Mouse (Mus musculus): ENCODE data around the gene Mrps17. TPM values are rescaled to one million over a fixed set of nuclear protein-coding genes. Genes with fewer than 3 reads are reported as not detected.

Gene Mrps17
- polyA plus RNA-seq, 1 experiment, result 61.3 TPM

DNA sequence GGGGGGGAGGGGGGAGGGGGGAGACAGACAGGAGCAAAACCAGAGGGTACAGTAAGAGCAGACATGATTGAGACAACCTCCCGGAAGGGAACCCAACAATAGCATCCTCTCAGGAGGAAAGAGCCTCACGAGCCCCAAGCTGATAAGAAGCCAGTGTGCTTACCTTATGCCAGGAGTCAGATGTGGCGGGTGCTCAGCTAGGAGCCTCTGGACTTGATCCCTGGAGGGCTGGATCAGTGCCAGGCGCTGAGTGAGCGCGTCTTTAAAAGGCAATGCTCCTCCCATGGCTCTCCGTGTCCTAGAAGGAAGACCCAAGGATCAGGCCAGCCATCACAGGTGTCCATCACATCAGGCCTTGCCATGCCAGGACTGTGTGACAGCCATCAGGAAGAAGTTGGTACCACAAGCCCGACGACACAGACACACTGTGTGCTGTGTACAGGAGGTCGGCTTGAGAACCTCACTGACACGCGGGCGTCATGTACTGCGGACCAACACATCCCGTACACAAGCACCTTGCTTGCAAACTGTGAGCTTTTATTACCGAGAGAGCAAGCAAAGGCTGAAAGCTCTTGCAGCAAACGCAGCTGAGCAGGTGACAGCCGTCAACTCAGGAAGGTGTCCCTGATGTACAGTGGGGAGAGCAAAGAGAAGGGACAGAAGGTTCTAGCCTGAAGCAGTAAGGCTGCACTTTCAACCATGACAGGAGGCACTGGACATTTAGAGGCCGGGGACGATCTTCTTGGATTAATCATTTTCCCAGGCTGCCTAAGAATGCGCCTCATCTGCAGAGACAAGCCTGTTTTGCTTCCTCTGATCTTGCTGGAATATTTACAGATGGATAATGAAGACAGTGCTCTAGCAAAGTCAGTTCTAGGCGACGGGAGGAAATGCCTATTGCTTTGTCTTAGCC, 55.4 kb downstream of the Mrps17 start:
- TF ChIP-seq CTCF (IDR thresholded peaks at IDR 0.05; ENCODE audit: insufficient read depth, low read length), result no peak
- 75% methylated on average over 23 of the region's 23 CpGs for WGBS
- no peaks in the 10 kb centered on the region for H3K4me1 ChIP-seq (ENCODE audit: control insufficient read depth, insufficient read depth, low read length)
- no peak overlapping the region for H3K4me3 ChIP-seq (replicated peaks; ENCODE audit: extremely low read depth, low read depth, low read length)
- DNase-seq, result no peak

Other genes starting within 250 kb of the Mrps17 start
- 74.8 and 83.4 TPM in 2 replicates for gene Sfswap, start 214.3 kb upstream of the Mrps17 start, polyA plus RNA-seq (2012; rRNA removed)
- gene Mmp17, start 131.3 kb upstream of the Mrps17 start, polyA plus RNA-seq (2012; rRNA removed), result 2.6 and 3.4 TPM in 2 replicates
- 1.6 and 2.1 TPM in 2 replicates for gene Zfp11, start 45.4 kb upstream of the Mrps17 start, polyA plus RNA-seq (2012; rRNA removed)
- gene Sept14, start 7.0 kb upstream of the Mrps17 start, polyA plus RNA-seq (2012; rRNA removed), result not detected in 2 replicates
- 37.6 and 51.5 TPM in 2 replicates for gene Nipsnap2, start 9.6 kb downstream of the Mrps17 start, polyA plus RNA-seq (2012; rRNA removed)
- 12.9 and 13.5 TPM in 2 replicates for gene Psph, start 72.0 kb downstream of the Mrps17 start, polyA plus RNA-seq (2012; rRNA removed)
- gene Sumf2, start 131.5 kb downstream of the Mrps17 start, polyA plus RNA-seq (2012; rRNA removed), result 14.3 and 17.3 TPM in 2 replicates
- gene Chchd2, start 172.0 kb downstream of the Mrps17 start, polyA plus RNA-seq (2012; rRNA removed), result 686 and 760 TPM in 2 replicates
- 0.95 and 1.3 TPM in 2 replicates for gene Zbed5, start 180.2 kb downstream of the Mrps17 start, polyA plus RNA-seq (2012; rRNA removed)
- gene Phkg1, start 183.1 kb downstream of the Mrps17 start, polyA plus RNA-seq (2012; rRNA removed), result 2.4 and 6.9 TPM in 2 replicates
- gene Nupr1l, start 193.0 kb downstream of the Mrps17 start, polyA plus RNA-seq (2012; rRNA removed), result 6.4 and 10.4 TPM in 2 replicates
- 9.7 and 19.5 TPM in 2 replicates for gene Vkorc1l1, start 226.5 kb downstream of the Mrps17 start, polyA plus RNA-seq (2012; rRNA removed)